Mouse (Mus musculus) testis, postnatal 14 days (tissue): ENCODE measurements around the gene Pnkp.
"Not testable (repeated sequence)": the region's sequence is repeated elsewhere in the genome, so short reads cannot be mapped to it uniquely, and the experiment has no call there.

Experiments used
- DNase-seq: peaks from one replicate; pipeline ENCODE4 v3.0.0; 2021; ENCODE audit warnings: low spot score

Pnkp gene

DNA sequence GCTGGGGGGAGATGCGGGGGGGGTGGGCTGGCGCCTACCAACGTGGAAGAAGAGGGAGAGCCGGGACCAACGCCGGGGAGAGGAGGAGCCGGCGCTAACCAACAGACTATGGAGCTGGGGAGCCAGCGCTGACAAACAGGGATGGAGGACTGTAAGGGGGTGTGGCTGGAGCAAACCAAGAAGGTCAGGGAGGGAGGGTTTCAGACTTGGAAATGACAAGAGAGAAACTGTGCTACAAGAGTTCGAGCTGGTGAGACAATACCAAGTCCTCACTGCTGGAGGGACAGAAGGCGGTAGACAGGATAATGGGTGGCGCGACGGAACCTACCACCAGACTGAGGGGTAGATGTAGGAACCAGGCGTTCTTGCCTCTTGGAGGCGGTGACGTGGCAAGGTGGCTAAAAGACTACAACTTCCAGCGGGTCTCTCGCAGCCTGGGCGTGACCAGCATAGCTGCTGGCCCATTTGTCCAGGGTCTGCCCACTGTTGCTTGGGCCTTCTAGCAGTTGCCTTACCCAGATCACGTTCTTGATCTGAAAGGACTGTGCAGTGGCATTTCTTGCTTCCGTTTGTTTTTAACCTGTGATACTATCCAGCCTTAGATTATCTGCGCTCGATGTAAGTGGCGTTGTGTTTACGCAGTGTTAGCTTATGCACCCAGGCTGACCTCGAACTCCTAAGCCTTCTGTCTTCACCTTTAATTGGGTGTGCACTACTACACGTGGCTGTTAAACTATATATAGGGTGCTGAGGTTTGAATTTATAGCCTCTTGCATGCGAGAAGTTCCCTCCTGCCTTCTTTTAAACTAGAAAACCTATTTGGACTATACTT is 13.0 kb downstream of the Pnkp start, which contains the start of gene Ptov1:
TSS of gene Ptov1 (minus strand) at position 92 of the 832 bp plus-strand sequence.
- peak; percentile 90 for DNase-seq

DNA sequence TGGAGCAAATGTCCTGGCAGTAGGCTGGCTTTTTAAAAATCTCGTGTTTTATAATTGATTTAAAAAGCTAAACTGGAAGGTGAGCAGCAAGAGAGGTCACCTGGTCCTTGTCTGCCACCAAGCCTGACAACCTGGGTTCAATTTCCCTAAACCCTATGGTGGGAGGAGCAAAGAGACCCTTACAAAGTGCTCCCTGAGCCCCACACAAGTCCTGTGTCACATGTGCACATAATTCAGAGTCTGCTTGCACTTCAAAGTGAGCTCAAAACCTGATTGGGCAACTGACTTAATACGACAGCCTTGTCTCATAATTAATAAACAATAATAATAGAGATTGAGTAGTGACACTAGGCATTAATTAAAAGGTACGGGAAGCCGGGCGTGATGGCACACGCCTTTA is 13.7 kb downstream of the Pnkp start:
- no peak for DNase-seq

DNA sequence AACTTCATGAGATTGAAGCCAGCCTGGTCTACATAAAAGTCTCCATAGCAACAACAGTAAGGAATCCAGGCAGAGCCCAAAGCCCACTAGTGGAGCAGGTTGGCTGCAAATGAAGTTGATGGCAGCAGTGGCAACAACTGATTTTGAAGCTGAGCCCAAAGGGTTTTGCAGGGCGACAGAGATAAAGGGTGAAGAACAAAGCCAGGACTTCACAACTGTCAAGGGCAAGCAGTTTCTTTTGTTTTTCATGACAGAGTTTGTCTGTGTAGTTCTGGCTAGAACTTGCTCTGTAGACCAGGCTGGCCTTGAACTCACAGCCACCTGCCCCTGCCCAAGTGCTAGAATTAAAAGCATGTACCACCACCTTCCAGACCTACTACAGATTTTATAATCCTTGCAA is 14.2 kb downstream of the Pnkp start:
- no peak for DNase-seq

DNA sequence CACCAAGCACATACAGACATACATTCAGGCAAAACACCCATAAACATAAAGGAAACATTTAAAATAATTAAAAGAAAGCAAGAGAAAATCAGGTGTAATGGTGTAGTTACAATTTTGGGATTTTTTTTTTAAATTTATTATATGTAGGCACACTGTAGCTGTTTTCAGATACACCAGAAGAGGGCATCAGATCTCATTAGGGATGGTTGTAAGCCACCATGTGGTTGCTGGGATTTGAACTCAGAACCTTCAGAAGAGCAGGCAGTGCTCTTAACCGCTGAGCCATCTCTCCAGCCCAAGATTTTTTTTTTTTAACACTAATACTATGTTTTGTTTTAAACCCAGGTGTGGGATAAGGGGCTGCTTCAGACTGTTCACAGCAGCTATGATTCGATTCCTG is 14.8 kb downstream of the Pnkp start:
- DNase-seq = not testable (repeated sequence)

DNA sequence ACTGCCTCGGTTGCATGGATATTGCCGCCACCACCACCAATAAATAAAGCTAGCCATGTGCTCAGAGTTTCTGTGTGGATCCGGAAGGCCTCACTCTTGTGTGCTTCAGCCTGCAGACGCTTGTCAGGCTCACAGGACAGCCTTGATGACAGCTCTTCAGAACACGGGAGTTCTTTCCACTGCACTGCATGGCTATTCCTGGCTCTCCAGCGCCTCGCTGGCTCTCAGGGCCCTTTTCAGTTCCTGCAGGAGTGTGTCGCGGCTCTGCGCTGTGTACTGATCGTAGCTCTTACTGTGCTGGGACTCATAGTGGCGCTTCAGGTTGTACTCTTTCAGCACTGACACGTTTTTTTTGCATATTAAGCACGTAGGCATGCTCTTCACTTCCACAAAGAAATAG is 20.9 kb downstream of the Pnkp start:
- no peak for DNase-seq

DNA sequence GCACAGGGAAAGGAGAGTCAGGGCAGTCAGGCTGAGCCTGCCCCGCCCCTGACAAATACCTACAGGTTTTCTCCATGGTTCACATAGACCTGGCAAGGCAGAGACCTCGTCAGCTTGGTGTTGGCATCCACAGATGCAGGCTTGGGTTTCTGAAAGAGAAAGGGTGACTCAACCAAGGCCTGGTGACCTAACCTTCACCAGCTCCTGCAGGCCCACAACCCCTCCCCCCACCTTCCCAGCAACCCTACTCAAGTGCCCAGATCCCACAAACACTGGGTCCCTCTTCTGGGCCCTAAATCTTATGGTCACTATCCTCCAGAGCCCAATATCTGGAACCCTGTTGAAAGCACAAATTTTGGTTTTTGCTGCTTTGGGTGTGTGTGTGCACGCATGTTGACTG is 26.1 kb downstream of the Pnkp start:
- DNase-seq = no peak

DNA sequence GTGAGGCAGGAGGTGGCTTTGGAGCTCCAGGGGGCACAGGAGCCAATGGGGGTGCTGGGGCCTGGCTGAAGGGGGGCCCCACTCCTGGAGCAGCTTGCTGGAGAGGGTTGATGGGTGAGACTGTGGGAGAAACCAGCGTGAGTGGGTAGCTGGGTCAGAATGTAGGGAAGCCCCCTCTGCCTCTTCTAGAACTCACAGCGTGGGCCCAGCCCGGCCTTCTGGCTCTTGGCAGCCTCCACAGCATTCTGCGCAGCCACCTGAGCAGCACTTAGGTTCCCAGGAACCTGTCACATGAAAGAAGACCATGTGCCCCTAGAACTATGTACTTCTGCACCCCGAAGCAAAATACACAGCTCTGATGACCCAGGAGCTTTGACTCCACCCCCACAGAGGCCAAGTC is 27.7 kb downstream of the Pnkp start:
- DNase-seq = no peak

DNA sequence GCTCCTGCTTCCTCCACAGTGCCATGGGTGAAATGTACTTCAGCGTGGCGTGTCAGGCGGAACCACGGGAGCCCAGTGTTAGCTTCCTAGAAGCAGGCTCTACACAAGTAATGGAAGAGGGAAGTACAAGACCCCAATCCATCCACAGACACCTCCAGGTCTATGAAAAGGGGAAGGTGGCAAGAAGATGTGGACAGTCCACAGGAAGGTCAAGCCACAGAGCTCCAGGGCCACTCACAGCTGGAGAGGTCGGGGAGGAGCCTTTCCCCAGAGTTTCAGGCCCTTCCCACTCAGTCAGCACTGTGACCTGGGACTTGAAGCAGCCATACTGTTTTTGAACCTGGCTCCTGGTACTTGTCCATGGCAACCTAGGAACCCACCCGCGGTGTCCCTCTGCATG is 30.0 kb downstream of the Pnkp start:
- no peak for DNase-seq

DNA sequence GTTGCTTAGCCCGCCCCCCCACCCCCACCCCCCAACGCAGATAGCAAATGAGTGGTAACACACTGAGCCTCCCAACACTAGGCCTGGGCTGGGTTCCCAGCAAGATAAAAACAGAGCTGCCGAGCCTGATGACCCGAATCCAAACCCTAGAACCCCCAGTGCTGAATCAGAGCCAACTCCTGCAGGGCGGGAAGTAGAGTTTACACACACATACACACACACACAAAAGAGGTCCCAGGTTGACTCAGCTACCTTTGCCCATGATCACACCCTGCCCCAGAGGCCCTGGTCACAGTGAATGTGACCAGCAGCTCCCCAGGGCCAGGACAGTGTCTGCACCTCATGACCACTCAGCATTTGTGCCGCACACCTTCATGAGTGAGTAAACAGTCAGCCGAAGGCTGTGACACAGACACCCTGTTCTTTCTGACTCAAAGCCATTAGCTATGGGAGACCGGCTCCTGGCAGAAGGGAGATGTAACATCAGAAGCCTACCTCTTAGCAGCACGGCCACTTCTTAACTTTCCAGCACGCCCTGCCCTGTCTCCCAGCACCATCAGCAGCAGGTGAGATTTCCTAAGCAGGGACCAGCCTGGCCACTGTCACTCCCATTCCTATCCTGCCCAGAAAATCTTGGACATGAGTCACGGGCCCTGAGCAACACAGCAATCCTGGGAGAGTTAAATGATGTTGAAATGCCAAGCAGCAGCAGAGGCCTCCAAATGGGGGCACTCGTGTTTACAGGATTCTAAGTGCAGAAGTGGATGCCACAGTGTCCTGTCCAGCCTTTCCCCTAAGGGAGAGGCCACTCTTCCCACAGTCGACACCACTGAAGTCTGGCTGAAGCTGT is 31.5 kb downstream of the Pnkp start:
- no peak for DNase-seq

DNA sequence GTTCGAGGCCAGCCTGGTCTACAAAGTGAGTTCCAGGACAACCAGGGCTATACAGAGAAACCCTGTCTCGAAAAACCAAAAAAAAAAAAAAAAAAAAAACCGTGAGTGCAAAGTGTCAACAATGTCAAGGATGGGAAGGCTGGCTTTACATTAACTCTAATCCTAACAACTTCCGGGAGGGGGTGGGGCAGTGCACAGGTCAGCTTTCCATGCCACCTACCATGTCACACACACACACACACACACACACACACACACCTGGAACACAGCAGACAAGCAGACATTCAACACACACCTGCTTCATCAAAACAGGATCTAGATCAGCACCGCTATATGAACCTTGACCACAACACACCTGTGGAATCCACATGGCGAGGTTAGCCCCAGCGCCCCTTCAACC is 33.2 kb downstream of the Pnkp start:
- DNase-seq = no peak

DNA sequence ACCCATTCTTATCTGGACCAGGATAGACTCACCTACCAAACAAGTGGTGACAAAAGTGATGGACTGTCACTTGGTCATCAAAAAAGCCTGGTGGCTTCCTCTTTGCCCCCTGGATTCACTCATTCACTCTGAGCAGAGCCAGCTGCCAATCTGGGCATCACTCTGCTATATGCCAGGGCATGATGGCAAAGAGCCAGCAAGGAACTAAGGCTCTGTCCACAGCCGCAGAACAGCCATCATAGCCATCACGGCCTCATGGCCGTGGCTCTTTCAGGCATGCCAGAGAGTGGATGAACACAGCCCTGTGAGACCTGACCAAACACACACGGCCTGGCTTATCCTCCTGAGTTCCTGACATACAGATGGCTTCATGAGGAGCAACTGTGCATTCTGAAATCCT is 33.8 kb downstream of the Pnkp start:
- no peak for DNase-seq

DNA sequence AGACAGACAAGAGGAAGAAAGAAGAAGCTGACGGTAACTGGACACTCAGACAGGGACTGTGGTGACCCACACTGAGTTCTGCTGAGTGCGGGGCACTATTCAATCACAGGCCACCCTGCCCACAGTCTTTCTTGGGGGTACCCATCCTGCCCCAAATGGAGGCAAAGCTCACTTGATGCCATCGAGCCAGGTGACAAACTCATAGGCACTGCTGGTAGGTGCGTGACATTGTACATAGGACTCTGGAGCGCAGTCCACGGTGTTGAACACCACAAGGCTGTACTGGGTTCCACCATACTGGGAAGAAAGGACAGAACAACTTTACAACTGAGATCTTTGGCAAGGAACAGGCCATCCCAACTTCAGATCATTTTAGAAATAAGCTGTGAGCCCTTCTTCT is 34.7 kb downstream of the Pnkp start:
- no peak for DNase-seq

DNA sequence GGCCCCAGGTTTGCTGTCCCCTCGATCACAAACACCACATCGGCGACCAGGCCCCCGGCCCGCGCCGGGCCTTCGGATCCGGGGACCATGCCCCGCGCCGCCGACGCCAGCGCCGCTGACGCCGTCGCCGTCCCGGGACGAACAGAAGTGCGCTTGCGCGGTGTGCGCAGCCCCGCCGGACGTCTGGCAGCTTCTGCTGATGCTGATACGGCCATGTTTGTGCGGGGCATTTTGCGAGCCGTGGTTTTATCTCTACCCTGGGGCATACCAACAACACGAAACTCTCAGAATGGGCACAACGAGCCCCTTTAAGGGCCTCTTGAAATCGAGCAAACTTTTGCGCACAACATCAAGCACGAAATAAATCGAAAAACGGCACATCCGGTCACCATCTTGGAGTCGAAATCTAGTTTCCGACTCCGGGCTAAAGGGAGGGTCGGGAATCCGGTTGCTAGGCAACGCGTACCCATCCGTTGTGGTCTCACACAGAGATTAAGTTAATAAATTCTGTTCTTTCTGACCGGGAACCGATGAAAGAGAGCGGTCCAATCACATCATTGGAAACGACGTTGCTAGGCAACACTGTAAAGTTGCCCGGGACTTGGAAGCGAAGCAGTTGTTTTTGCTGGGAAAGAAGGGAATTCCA is 35.5 kb downstream of the Pnkp start, which contains the start of gene Med25:
TSS of gene Med25 (minus strand) at position 437 of the 646 bp plus-strand sequence.
- peak; percentile 93 for DNase-seq

DNA sequence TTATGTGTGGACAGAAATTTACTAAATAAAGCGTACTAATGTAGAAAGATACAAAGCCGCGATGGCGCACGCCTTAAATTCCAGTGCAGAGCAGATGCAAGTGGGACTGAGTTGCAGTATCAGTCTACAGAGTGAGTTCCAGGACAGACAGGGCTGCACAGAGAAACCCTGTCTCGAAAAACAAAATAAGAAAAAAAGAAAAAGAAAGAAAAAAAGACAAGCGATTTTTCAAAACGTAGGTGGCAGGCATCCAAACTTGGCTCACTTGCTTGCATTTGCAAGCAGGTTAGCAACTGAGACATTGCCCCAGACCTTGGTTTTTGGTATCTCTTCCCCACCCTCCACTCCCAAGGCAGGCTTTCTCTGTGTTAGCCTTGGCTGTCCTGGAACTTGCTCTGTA is 36.3 kb downstream of the Pnkp start:
- peak; percentile 48 for DNase-seq

DNA sequence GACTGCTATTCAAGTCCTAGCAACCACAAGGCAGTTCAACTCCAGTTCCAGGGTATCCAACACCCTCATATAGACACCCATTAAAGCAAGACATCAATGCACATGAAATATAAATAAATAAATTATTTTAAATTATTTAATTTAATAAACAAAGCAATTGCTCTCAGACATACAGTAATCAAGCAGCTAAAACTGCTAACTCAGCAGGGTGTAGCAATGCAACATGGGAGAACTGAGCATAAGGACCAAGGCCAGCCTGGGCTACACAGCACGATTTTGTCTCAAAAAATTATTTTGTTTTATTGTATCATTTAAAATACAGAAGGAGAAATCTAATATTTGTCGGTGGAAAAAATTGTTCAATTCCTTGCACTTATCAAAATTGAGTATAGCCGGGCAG is 37.2 kb downstream of the Pnkp start:
- no peak for DNase-seq

DNA sequence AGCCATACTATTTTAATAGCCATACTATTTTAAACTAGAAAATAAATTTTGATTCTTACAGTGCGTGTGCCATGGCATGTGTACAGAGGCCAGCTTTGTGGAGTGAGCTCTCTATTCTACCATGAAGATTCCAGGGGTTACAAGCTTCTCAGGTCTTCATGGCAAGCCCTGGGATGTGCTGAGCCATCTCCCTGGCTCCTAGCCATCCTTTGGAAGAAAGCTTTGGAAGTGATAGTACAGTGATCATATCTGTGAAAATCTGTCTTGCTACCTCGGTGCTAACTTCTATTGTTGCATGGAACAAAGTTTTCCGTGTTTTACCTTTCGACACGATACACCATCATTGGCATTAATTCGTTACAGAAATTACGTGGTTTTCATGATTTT is 38.3 kb downstream of the Pnkp start:
- DNase-seq = no peak

DNA sequence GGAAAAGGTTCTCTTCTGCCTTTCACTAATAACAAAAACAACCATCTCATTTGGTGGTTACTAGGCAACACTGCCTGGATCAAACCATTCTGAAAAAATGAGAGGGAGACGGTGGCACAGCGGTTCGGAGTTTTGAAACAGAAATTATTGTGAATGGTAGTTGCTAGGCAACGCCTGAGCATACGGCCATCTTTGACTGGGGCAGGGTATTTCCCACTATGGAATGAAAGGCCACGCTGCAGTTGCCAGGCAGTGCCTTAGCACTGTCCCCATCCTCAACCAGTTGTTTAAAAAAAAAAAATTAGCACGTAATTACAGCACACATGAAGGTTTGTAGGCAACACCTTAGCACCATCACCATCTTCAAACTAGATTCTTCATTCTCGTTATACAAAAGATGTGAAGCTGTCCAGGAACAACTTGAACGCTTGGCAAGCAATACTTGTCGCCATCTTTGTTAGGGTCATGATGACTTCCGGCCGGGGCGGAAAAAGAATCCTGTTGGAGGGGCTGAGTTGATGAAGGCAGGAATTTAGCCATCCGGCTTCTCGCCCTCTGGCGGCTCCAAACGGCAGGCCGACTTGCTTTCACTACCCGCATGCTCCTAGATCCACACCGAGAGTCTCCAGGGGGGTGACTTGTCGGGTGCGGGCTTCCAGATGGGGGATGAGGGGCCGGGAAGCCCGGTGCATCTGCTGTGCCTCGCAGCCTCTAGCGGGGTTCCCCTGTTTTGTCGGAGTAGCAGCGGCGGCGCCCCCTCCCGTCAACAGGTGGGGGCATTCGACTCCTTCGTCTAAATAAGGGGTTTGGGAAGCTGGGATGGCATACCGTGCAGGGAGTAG is 38.9 kb downstream of the Pnkp start, which contains the start of gene Fuz:
TSS of gene Fuz (plus strand) at position 487 of the 842 bp plus-strand sequence.
- peak; percentile 87 for DNase-seq

DNA sequence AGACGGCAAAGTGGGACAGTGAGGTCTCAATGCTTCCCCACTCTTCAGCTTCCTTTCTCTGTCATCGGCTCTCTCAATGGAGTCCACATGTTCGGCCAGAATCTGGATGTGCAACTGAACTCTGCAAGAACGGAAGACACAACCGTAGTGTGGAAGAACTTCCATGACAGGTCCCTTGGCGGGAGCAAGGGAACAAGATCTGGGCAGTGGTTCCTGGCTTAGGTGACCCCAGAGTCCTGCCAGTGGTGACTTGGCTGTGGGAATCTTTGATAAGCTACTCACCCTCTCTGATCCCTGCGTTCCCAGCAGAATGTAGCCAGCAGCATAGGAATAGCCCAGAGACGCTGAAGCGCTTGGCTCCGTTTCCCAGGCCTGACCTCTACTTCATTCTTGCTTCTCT is 39.6 kb downstream of the Pnkp start:
- DNase-seq = no peak

DNA sequence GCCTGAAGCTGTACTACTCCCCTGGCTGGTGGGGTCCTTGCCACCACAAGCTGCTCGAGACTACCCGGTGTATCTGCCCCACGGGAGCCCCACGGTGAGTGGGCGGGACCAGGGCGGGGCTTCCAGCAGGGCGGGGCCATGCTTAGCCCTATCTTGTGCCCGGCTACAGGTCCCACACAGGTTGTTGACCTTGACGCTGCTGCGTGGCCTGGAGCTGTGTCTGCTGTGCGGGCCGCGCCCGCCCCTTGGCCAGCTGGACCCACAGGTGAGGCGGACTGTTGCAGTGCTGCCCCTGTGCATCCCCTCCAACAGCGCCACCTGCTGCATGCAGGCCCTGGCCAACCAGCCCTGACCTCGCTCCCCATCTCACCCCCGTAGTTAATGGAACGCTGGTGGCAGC is 41.7 kb downstream of the Pnkp start:
- DNase-seq = peak; percentile 62

DNA sequence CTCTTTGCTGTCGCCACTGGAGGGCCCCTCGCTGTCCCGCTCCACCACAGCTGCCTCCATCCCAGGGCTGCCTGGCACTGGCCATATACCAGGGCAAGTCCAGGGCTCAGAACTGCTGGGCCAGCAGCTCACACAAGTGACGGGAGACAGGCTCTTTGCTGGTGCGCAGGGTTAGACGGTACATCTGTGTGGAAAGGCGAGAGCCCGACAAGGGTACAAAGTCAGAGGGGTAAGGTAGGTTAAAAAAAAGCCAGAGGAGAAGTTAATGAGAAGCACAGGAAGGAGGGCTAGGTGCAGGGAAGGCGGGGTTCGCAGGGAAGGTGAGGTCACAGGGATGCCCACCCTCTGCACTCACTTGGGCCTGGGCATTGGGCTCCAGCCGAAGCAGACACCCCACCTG is 43.7 kb downstream of the Pnkp start:
- DNase-seq = no peak

DNA sequence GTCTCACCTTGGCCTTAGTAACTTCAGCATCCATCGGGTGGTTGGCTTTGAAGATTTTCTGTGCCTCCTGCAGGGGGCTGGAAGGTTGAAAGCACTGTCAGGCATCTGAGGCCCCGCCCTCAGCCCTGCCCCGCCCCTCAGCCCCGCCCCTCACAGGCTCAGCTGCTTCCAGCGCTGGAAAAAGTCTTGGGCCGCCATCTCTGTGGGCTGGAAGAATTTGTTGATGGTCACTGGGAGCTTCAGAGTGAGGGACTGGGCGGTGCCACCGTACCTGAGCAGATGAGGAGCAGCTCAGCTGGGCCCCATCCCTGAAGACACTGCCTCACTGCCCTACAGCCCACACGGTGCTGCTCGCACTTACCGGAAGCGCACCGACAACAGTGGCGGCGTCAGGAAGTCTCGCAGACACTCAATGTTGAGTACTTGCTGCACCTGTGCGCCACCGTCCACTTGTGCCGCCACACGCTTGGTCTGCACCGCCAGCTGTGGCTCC is 44.3 kb downstream of the Pnkp start:
- DNase-seq = no peak

DNA sequence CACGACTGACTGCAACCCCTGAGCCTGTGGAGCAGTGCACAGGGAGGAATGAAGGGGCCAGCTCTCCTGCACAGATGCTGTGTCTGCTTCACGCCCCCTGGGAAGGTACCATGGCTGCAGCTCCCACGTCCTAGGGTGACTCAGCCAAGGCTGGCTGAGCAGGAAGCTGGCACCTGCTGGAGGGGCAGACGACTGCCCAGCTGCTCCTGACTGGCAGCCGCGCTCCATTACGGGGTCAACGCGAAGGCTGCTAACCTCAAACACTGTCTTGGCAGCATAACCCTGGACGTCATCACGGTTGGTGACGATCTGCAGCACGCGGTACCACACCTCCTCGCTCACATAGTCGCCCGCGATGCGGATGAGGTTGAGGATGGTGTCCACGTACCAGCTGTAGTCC is 48.5 kb downstream of the Pnkp start:
- no peak for DNase-seq
